Mouse (Mus musculus): Measurements from ENCODE around the gene Adrb1. TPM values are rescaled to one million over a fixed set of nuclear protein-coding genes. Genes with fewer than 3 reads are reported as not detected.

Adrb1 gene
- polyA plus RNA-seq (2015; fragmentation: Nextera tagmentation; extraction: Ambion mirVana), result 1.4 and 1.5 TPM in 2 replicates

DNA sequence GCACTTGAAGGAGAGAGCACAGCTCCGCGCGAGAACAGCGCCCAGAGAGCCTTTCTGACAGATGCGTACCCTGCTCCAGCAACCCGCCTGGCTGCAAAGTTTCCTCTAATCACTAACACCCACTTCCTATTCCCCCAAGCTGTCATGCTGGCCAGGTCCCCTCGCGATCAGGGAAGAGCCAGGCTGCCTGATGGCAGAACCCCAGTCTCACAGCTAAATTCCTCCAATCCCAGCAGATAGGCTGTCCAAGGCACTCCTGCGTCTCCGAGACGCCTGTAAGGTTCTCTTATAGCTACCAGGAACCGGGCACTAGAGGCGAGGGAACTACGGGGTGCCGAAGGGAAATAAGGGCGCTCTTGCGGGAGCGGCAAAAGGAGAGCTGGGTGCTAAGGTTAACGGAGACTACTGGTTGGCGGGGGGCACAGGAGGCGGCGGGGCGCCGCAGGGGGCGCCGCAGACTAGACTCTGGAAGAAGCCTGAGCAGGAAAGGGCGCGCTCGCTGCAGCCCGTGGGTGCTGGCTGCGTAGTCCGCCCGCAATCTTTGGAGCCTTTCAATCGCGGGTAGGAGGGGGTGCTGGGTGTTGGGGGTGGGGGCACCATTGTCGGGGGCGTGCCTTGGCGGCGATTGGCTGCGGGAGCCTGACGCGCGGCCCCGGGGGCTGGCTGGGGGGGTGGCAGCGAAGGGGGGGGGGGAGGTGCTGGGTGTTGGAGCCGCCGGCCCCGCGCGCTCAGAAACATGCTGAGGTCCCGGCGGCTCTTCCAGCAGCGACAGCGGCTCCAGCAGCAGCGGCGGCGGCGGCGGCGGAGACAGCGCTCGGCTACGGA, at the start of gene Adrb1:
Gene Adrb1, plus strand, starts transcription at position 813 of the 825 bp plus-strand sequence.
- Histone ChIP-seq H3K9ac (peak within 1 kb of the TSS; percentile 50), H3K27ac (peak within 1 kb of the TSS; percentile 46; the same call in 1 of the 2 replicates), H3K4me3 (peak within 1 kb of the TSS; percentile 59), H3K4me1 (peaks cover 38% of the 10 kb centered on the region), H3K9me3 (no peaks in the 10 kb centered on the region), H3K4me2 (peak within 1 kb of the TSS; percentile 98), H3K27me3 (peaks cover 64% of the 10 kb centered on the region), H3K36me3 (no peaks in the 10 kb centered on the region)
- 0% methylated on average over 37 of the region's 63 CpGs for WGBS
- ATAC-seq (ENCODE audit: borderline replicate concordance, extremely low read depth, low FRiP score, low TSS enrichment), result peak; percentile 60

DNA sequence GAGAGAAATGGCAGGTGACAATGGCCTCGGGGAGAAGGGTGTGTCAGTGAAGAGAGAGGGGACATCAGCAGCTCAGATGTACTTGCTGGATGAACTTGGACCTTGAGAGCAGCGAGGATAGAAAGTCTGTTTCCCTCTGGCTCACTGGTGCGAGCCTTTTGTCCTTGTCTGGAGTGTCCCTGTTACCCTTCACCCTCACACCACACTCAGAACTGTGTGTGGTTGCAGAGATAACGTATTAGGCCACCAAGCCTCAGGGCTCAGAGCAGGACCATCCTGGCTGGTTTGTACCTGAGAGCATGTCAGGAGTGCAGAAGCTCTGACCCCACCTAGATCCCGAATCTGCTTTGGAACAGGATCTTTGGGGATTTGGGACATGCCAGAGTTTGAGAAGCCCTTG, 46.3 kb upstream of the Adrb1 start:
- no peak overlapping the region for H3K4me2 ChIP-seq
- WGBS, result 88% methylated on average over 5 of the region's 5 CpGs
- H3K36me3 ChIP-seq, result no peaks in the 10 kb centered on the region
- H3K9ac ChIP-seq, result no peak overlapping the region
- peaks cover 34% of the 10 kb centered on the region for H3K4me1 ChIP-seq
- ATAC-seq (ENCODE audit: borderline replicate concordance, extremely low read depth, low FRiP score, low TSS enrichment), result no peak
- no peaks in the 10 kb centered on the region for H3K27me3 ChIP-seq
- H3K9me3 ChIP-seq, result no peaks in the 10 kb centered on the region
- H3K27ac ChIP-seq, result no peak overlapping the region
- H3K4me3 ChIP-seq, result no peak overlapping the region

DNA sequence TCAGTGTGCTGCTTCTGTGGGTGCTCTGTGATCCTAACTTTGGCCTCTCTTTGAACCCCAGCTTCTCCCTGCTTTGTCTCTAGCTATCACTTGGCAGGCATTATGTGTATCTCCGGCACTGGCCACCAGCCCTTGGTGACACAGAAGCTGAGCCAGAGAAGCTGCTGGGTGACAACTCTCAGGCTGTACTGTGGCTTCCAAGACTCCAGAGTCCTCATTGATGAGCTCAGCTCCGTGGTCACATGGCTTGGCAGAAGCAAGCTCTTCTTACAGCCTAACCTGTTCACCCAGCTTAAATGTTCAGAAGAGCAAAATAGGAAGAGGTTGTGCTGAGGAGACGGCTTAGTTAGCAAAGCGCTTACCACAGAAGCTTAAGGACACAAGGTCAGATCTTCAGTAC, 45.5 kb upstream of the Adrb1 start:
- Histone ChIP-seq H3K9ac (no peak overlapping the region), H3K27ac (no peak overlapping the region), H3K36me3 (no peaks in the 10 kb centered on the region), H3K4me3 (no peak overlapping the region), H3K9me3 (no peaks in the 10 kb centered on the region), H3K27me3 (no peaks in the 10 kb centered on the region), H3K4me1 (peaks cover 37% of the 10 kb centered on the region), H3K4me2 (no peak overlapping the region)
- 68% methylated on average over 4 of the region's 4 CpGs for WGBS
- ATAC-seq (ENCODE audit: borderline replicate concordance, extremely low read depth, low FRiP score, low TSS enrichment), result peak; percentile 53; the same call in 1 of the 2 replicates

DNA sequence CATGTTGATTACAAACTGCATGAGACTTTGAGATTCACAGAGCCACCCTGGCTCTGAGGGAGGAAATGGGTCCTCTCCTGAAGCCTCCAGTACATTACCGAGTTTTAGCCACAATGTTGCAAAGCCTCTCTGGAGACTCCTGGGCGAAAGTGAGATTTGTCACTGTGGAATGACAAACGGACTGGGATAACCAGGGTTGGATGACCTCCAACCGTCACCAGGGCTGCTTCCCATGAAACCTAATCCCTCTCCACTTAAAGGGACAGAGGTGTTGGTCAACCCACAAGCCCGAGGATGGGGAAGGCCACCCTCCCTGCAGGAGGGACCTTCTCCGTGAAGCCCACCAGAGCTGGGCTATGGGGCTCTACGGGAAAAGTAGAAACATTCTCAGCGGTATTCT, 44.4 kb upstream of the Adrb1 start:
- ATAC-seq (ENCODE audit: borderline replicate concordance, extremely low read depth, low FRiP score, low TSS enrichment), result no peak
- Histone ChIP-seq H3K9me3 (no peaks in the 10 kb centered on the region), H3K27me3 (no peaks in the 10 kb centered on the region), H3K4me2 (peak overlapping the region; percentile 12; the same call in 1 of the 2 replicates), H3K4me1 (peaks cover 37% of the 10 kb centered on the region), H3K9ac (no peak overlapping the region), H3K4me3 (no peak overlapping the region), H3K27ac (peak overlapping the region; percentile 34; the same call in 1 of the 2 replicates), H3K36me3 (no peaks in the 10 kb centered on the region)
- WGBS, result 31% methylated on average over 8 of the region's 8 CpGs

DNA sequence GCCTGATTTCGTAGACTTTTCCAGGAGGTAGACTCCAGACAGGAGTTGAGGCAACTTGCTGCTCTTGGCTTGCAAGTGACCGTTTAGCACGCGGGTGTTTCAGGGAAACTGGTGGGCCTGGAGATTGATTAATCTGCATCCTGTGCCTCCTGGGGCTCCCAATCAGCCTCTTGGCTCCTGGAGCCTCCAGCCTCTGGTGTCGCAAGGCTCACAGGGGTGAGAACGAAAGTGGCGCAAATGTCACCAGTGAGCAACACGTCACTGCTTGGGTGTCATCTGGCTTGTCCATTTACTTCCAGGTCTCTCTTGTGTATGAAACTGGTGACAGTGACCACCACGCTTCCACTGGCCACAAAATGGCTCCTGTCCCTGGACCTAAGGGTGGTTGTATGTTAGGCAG, 43.5 kb upstream of the Adrb1 start:
- Histone ChIP-seq H3K4me2 (no peak overlapping the region), H3K27ac (no peak overlapping the region), H3K9me3 (no peaks in the 10 kb centered on the region), H3K36me3 (no peaks in the 10 kb centered on the region), H3K9ac (no peak overlapping the region), H3K4me1 (peaks cover 37% of the 10 kb centered on the region), H3K27me3 (no peaks in the 10 kb centered on the region), H3K4me3 (no peak overlapping the region)
- no peak for ATAC-seq (ENCODE audit: borderline replicate concordance, extremely low read depth, low FRiP score, low TSS enrichment)
- 65% methylated on average over 9 of the region's 9 CpGs for WGBS

DNA sequence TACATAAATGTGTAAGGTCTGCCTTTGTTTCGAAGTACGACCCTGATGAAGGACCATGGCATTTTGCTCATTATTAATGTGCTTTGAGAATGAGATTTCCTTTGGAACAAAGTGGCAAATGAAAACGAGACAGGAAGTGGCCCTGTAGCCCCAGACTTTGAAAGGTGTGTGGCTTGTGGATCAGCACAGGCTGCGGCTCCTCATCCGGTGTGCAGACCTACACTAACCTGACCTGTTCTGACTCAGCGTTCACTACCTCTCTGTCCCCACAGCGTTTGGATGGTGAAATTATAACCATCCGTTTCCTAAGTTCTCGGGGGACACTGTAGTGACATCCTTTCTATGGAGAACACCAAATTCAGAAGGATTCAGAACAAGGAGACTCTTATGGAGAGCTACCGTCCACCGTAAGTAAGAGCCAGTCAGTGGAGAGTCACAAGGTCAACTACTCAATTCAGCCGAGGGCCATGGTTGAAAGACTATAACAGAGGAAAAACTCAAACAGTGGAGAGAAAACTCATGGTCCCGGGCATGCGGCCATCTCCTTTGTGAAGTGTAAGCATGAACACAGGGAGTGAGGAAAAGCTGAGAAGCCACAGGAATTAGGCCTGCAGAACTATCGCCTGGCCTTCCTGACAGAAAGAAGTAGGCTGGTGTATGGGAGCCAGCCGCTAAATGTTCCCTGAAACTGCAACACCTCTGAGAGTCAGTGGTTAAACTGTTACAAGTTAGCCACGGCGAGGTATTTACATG, 42.6 kb upstream of the Adrb1 start:
- no peak overlapping the region for H3K27ac ChIP-seq

DNA sequence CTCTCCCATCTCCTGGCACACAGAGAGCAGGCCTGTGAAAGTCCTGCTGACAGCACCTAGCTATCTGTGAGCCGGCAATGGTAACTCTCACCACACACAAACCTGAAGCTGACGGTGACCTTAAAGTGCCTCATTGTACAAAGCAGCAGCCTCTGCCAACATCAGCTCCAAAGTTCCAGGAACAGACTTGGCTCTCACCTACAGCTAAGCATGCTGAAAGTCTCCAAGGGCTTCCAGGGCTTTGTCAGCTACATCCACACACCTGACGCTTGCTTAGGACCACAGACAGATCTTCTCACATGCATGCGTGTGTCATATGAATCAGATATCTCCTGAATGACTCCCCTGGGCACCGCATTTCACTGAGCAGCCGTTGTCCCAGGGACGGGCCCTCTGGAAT, 42.0 kb upstream of the Adrb1 start:
- ATAC-seq (ENCODE audit: borderline replicate concordance, extremely low read depth, low FRiP score, low TSS enrichment), result no peak
- WGBS, result 64% methylated on average over 7 of the region's 7 CpGs

More for the DNA sequence above, 42.6 kb upstream of the Adrb1 start:
- WGBS, result 70% methylated on average over 18 of the region's 18 CpGs
- Histone ChIP-seq H3K4me3 (no peak overlapping the region), H3K4me2 (no peak overlapping the region), H3K9me3 (no peaks in the 10 kb centered on the region), H3K4me1 (peaks cover 37% of the 10 kb centered on the region), H3K36me3 (no peaks in the 10 kb centered on the region), H3K9ac (no peak overlapping the region), H3K27me3 (no peaks in the 10 kb centered on the region)
- ATAC-seq (ENCODE audit: borderline replicate concordance, extremely low read depth, low FRiP score, low TSS enrichment), result no peak

DNA sequence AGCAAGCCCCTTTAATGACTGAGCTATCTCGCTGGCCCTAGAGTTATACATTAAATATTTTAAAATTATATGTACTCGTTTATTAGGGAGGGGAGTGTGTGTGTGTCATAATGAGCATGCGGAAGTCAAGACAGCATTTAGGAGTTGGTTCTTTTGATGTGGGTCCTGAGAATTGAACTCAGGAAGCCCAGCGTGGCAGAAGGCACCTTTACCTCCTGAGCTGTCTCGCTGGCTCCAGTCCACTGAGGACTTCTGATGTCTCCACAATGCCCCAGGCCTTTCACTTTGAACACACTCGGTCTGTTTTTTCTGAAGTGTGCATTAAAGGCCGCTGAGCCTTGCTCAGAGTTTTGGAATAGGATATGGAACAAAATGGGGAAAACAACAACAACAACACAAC, 39.7 kb upstream of the Adrb1 start:
- Histone ChIP-seq H3K4me3 (no peak overlapping the region), H3K27ac (no peak overlapping the region), H3K4me2 (no peak overlapping the region), H3K36me3 (no peaks in the 10 kb centered on the region), H3K9ac (no peak overlapping the region), H3K4me1 (peaks cover 30% of the 10 kb centered on the region), H3K27me3 (no peaks in the 10 kb centered on the region), H3K9me3 (no peaks in the 10 kb centered on the region)
- 86% methylated on average over 7 of the region's 7 CpGs for WGBS
- ATAC-seq (ENCODE audit: borderline replicate concordance, extremely low read depth, low FRiP score, low TSS enrichment), result no peak

More for the DNA sequence above, 42.0 kb upstream of the Adrb1 start:
- Histone ChIP-seq H3K27me3 (no peaks in the 10 kb centered on the region), H3K36me3 (no peaks in the 10 kb centered on the region), H3K9me3 (no peaks in the 10 kb centered on the region), H3K4me3 (no peak overlapping the region), H3K27ac (no peak overlapping the region), H3K4me1 (peaks cover 37% of the 10 kb centered on the region), H3K9ac (no peak overlapping the region), H3K4me2 (no peak overlapping the region)

DNA sequence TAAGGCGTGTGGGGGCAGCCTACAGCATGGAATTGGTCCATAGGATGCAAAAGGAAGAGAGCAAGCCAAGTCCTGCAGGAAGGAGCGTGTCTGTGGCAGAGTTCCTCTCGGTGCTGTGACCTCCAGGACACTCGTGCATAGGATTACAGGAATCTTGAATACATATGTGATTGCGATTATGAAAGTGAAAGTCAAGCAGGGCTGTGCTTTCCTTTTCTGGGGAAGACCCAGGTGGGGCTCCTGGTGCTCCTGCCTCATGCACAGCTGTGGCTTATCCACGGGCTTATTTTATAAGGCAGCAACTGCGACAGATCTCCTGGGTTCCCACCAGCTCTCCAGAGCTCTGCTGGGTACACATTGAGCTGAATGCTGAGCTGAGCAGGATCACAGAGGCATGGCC, 39.2 kb upstream of the Adrb1 start:
- no peaks in the 10 kb centered on the region for H3K36me3 ChIP-seq
- no peaks in the 10 kb centered on the region for H3K9me3 ChIP-seq
- H3K27ac ChIP-seq, result no peak overlapping the region
- ATAC-seq (ENCODE audit: borderline replicate concordance, extremely low read depth, low FRiP score, low TSS enrichment), result no peak
- H3K9ac ChIP-seq, result no peak overlapping the region
- H3K4me3 ChIP-seq, result no peak overlapping the region
- peaks cover 25% of the 10 kb centered on the region for H3K4me1 ChIP-seq
- no peak overlapping the region for H3K4me2 ChIP-seq
- H3K27me3 ChIP-seq, result no peaks in the 10 kb centered on the region
- 65% methylated on average over 7 of the region's 7 CpGs for WGBS

DNA sequence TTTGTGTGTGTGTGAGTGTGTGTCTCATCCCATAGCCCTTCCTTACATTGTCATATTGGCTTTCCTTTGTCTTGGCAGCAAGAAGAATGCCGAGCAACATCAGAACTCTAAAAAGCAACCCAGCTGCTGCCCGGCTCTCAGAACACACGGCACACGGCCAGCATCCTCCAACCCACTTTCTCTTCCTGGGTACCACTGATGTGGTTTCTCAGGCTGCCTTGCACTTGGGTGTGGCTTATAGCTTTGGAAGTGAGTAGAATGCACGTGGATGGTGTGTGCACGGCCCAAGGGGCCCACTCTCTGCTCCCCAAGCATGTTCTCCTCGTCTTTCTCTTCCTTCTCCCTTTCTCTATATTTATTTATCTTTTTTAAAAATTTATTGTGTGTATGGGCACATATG, 36.5 kb upstream of the Adrb1 start:
- Histone ChIP-seq H3K4me1 (peaks cover 8% of the 10 kb centered on the region; the same call in 1 of the 2 replicates), H3K4me2 (no peak overlapping the region), H3K4me3 (no peak overlapping the region), H3K9me3 (no peaks in the 10 kb centered on the region), H3K9ac (no peak overlapping the region), H3K36me3 (no peaks in the 10 kb centered on the region), H3K27me3 (no peaks in the 10 kb centered on the region), H3K27ac (no peak overlapping the region)
- no peak for ATAC-seq (ENCODE audit: borderline replicate concordance, extremely low read depth, low FRiP score, low TSS enrichment)
- WGBS, result 67% methylated on average over 7 of the region's 7 CpGs

DNA sequence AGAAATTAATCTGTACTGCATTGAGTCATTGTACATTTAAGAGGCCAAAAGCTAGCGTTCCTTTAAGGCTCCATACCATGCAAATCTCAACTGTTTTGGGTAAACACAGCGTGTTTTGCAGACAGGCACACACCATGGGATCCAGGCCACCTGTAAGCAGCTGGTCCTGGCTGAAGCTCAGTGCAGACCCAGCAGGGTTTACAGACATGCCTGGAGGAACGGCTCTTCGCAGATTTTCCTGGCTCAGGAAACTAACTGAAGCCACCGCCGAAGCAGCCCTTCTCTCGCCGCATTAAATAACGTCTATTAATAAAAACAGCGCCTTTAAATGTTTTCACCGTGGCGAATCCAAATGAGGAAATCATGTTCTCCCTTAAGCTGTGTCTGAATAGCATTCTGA, 35.8 kb upstream of the Adrb1 start:
- Histone ChIP-seq H3K27ac (no peak overlapping the region), H3K4me3 (no peak overlapping the region), H3K4me2 (no peak overlapping the region), H3K9me3 (no peaks in the 10 kb centered on the region), H3K27me3 (no peaks in the 10 kb centered on the region), H3K4me1 (0 out of 2 replicates have a peak, but pooled peaks cover 4% of the 10 kb centered on the region), H3K36me3 (no peaks in the 10 kb centered on the region), H3K9ac (no peak overlapping the region)
- 82% methylated on average over 12 of the region's 12 CpGs for WGBS
- no peak for ATAC-seq (ENCODE audit: borderline replicate concordance, extremely low read depth, low FRiP score, low TSS enrichment)
